Mouse (Mus musculus) midbrain, embryonic 15.5 days (tissue): Measurements from ENCODE around the gene Ghr. TPM values are rescaled to one million over a fixed set of nuclear protein-coding genes. Genes with fewer than 3 reads are reported as not detected.

Source experiments
- ATAC-seq: fragments of 200-750 bp; cut with Nextera tagmentation; replicated peaks from 2 replicates; pipeline ENCODE4 v1.8.0; 2017; ENCODE audit warnings: moderate TSS enrichment
- H3K27ac ChIP-seq: fragments of 300-500 bp; sonication (generic); 2 replicates; pipeline ENCODE4 v1.5.1; 2015; ENCODE audit warnings: mild to moderate bottlenecking, inconsistent platforms
- H3K27me3 ChIP-seq: fragments of 300-500 bp; sonication (generic); replicated peaks from 2 replicates; pipeline ENCODE4 v1.6.1; 2015; ENCODE audit warnings: inconsistent platforms
- H3K36me3 ChIP-seq: fragments of 300-500 bp; sonication (generic); replicated peaks from 2 replicates; pipeline ENCODE4 v1.6.1; 2015; ENCODE audit warnings: inconsistent platforms
- H3K4me1 ChIP-seq: fragments of 300-500 bp; sonication (generic); 2 replicates; pipeline ENCODE4 v1.6.1; 2015; ENCODE audit warnings: inconsistent platforms
- H3K4me2 ChIP-seq: fragments of 300-500 bp; sonication (generic); 2 replicates; pipeline ENCODE4 v1.6.1; 2015; ENCODE audit warnings: inconsistent platforms, mild to moderate bottlenecking, moderate library complexity
- H3K4me3 ChIP-seq: fragments of 300-500 bp; sonication (generic); 2 replicates; pipeline ENCODE4 v1.5.1; 2015; ENCODE audit warnings: mild to moderate bottlenecking, inconsistent platforms
- H3K9ac ChIP-seq: fragments of 300-500 bp; sonication (generic); 2 replicates; pipeline ENCODE4 v1.6.1; 2015; ENCODE audit warnings: mild to moderate bottlenecking, inconsistent platforms
- H3K9me3 ChIP-seq: fragments of 300-500 bp; sonication (generic); 2 replicates; pipeline ENCODE4 v1.6.1; 2016; ENCODE audit warnings: inconsistent platforms
- WGBS: fragments of 180-500 bp; shearing (Covaris S2); methylation state at CpG from one replicate; pipeline ENCODE4 v1.1.7; 2015; ENCODE audit warnings: mixed read lengths; 5-methylcytosine and 5-hydroxymethylcytosine counted together
- polyA plus RNA-seq: library from polyadenylated mRNA; unstranded; fragments of >200 nt; fragmentation: Nextera tagmentation; extraction: Ambion mirVana; gene quantifications from 2 replicates; pipeline ENCODE4 v1.2.1, GENCODE M21; 2015

The Ghr gene
- polyA plus RNA-seq, 1 experiment from 2014 or later, result 7.2 TPM

GRCm38 (mm10) chr15:3469230-3469629, 114.1 kb downstream of the Ghr start:
- Histone ChIP-seq H3K4me1 (no peaks in the 10 kb centered on the region), H3K9me3 (no peaks in the 10 kb centered on the region), H3K9ac (no peak overlapping the region), H3K4me3 (no peak overlapping the region), H3K27ac (no peak overlapping the region), H3K27me3 (no peaks in the 10 kb centered on the region), H3K36me3 (no peaks in the 10 kb centered on the region), H3K4me2 (no peak overlapping the region)
- ATAC-seq, result no peak
- 92% methylated on average over 4 of the region's 4 CpGs for WGBS

- ATAC-seq, result no peak
- no peak overlapping the region for H3K27ac ChIP-seq
These were observed 116.7 kb downstream of the Ghr start for GRCm38 (mm10) chr15:3466608-3467007.

GRCm38 (mm10) chr15:3464754-3465153, 118.5 kb downstream of the Ghr start:
- Histone ChIP-seq H3K4me3 (no peak overlapping the region), H3K27me3 (no peaks in the 10 kb centered on the region), H3K9ac (no peak overlapping the region), H3K36me3 (no peaks in the 10 kb centered on the region), H3K4me2 (no peak overlapping the region), H3K4me1 (no peaks in the 10 kb centered on the region), H3K27ac (no peak overlapping the region), H3K9me3 (no peaks in the 10 kb centered on the region)
- WGBS, result 84% methylated on average over 4 of the region's 4 CpGs
- ATAC-seq, result no peak

More at GRCm38 (mm10) chr15:3466608-3467007, 116.7 kb downstream of the Ghr start:
- Histone ChIP-seq H3K36me3 (no peaks in the 10 kb centered on the region), H3K9ac (no peak overlapping the region), H3K4me1 (no peaks in the 10 kb centered on the region), H3K27me3 (no peaks in the 10 kb centered on the region), H3K4me2 (no peak overlapping the region), H3K9me3 (no peaks in the 10 kb centered on the region), H3K4me3 (no peak overlapping the region)
- WGBS, result 88% methylated on average over 4 of the region's 4 CpGs

GRCm38 (mm10) chr15:3456543-3456942, 126.7 kb downstream of the Ghr start:
- H3K9me3 ChIP-seq, result no peaks in the 10 kb centered on the region
- ATAC-seq, result no peak

GRCm38 (mm10) chr15:3455572-3455971, 127.7 kb downstream of the Ghr start:
- Histone ChIP-seq H3K9ac (no peak overlapping the region), H3K4me3 (no peak overlapping the region)
- ATAC-seq, result no peak

More at GRCm38 (mm10) chr15:3456543-3456942, 126.7 kb downstream of the Ghr start:
- Histone ChIP-seq H3K9ac (no peak overlapping the region), H3K36me3 (no peaks in the 10 kb centered on the region), H3K4me2 (no peak overlapping the region), H3K27ac (no peak overlapping the region), H3K4me1 (no peaks in the 10 kb centered on the region), H3K4me3 (no peak overlapping the region), H3K27me3 (no peaks in the 10 kb centered on the region)
- WGBS, result 73% methylated on average over 4 of the region's 4 CpGs

GRCm38 (mm10) chr15:3452080-3452752, 131.1 kb downstream of the Ghr start:
- no peaks in the 10 kb centered on the region for H3K4me1 ChIP-seq
- no peaks in the 10 kb centered on the region for H3K9me3 ChIP-seq
- no peak overlapping the region for H3K9ac ChIP-seq
- H3K4me2 ChIP-seq, result no peak overlapping the region
- no peak overlapping the region for H3K27ac ChIP-seq
- no peaks in the 10 kb centered on the region for H3K27me3 ChIP-seq
- no peaks in the 10 kb centered on the region for H3K36me3 ChIP-seq
- ATAC-seq, result no peak
- no peak overlapping the region for H3K4me3 ChIP-seq
- WGBS, result 79% methylated on average over 5 of the region's 5 CpGs

More at GRCm38 (mm10) chr15:3455572-3455971, 127.7 kb downstream of the Ghr start:
- Histone ChIP-seq H3K9me3 (no peaks in the 10 kb centered on the region), H3K36me3 (no peaks in the 10 kb centered on the region), H3K27ac (no peak overlapping the region), H3K27me3 (no peaks in the 10 kb centered on the region), H3K4me1 (no peaks in the 10 kb centered on the region), H3K4me2 (no peak overlapping the region)

- no peak for ATAC-seq
- no peaks in the 10 kb centered on the region for H3K4me1 ChIP-seq
- no peak overlapping the region for H3K4me2 ChIP-seq
- no peak overlapping the region for H3K27ac ChIP-seq
- H3K36me3 ChIP-seq, result no peaks in the 10 kb centered on the region
- no peak overlapping the region for H3K9ac ChIP-seq
- no peak overlapping the region for H3K4me3 ChIP-seq
- H3K27me3 ChIP-seq, result no peaks in the 10 kb centered on the region
- no peaks in the 10 kb centered on the region for H3K9me3 ChIP-seq
- WGBS, result 66% methylated on average over 2 of the region's 2 CpGs
These were observed 133.7 kb downstream of the Ghr start for GRCm38 (mm10) chr15:3449564-3449963.

- H3K4me1 ChIP-seq, result no peaks in the 10 kb centered on the region
- H3K9ac ChIP-seq, result no peak overlapping the region
- H3K9me3 ChIP-seq, result no peaks in the 10 kb centered on the region
- ATAC-seq, result no peak
- no peaks in the 10 kb centered on the region for H3K36me3 ChIP-seq
- H3K4me2 ChIP-seq, result no peak overlapping the region
- H3K27me3 ChIP-seq, result no peaks in the 10 kb centered on the region
- no peak overlapping the region for H3K27ac ChIP-seq
- H3K4me3 ChIP-seq, result no peak overlapping the region
- WGBS, result 70% methylated on average over 7 of the region's 7 CpGs
These were observed 137.9 kb downstream of the Ghr start for GRCm38 (mm10) chr15:3445285-3445909.

- Histone ChIP-seq H3K9me3 (no peaks in the 10 kb centered on the region), H3K4me1 (no peaks in the 10 kb centered on the region), H3K9ac (no peak overlapping the region), H3K27me3 (no peaks in the 10 kb centered on the region), H3K36me3 (no peaks in the 10 kb centered on the region), H3K27ac (no peak overlapping the region), H3K4me2 (no peak overlapping the region), H3K4me3 (no peak overlapping the region)
- WGBS, result 87% methylated on average over 8 of the region's 8 CpGs
- ATAC-seq, result no peak
These were observed 138.8 kb downstream of the Ghr start for GRCm38 (mm10) chr15:3444448-3445020.

GRCm38 (mm10) chr15:3441506-3442286, 141.6 kb downstream of the Ghr start:
- Histone ChIP-seq H3K9me3 (no peaks in the 10 kb centered on the region), H3K9ac (no peak overlapping the region), H3K36me3 (no peaks in the 10 kb centered on the region), H3K27me3 (no peaks in the 10 kb centered on the region), H3K4me1 (no peaks in the 10 kb centered on the region), H3K4me2 (no peak overlapping the region), H3K27ac (no peak overlapping the region), H3K4me3 (no peak overlapping the region)
- 60% methylated on average over 4 of the region's 4 CpGs for WGBS
- ATAC-seq, result peak; percentile 62

- Histone ChIP-seq H3K9ac (no peak overlapping the region), H3K4me2 (no peak overlapping the region), H3K36me3 (no peaks in the 10 kb centered on the region), H3K9me3 (no peaks in the 10 kb centered on the region), H3K4me1 (no peaks in the 10 kb centered on the region), H3K27me3 (no peaks in the 10 kb centered on the region), H3K4me3 (no peak overlapping the region), H3K27ac (no peak overlapping the region)
- ATAC-seq, result no peak
- 78% methylated on average over 3 of the region's 3 CpGs for WGBS
These were observed 145.9 kb downstream of the Ghr start for GRCm38 (mm10) chr15:3437381-3437780.

- Histone ChIP-seq H3K4me2 (no peak overlapping the region), H3K9ac (no peak overlapping the region), H3K9me3 (no peaks in the 10 kb centered on the region), H3K4me1 (no peaks in the 10 kb centered on the region), H3K36me3 (no peaks in the 10 kb centered on the region), H3K27ac (no peak overlapping the region), H3K27me3 (no peaks in the 10 kb centered on the region), H3K4me3 (no peak overlapping the region)
- ATAC-seq, result no peak
- 76% methylated on average over 4 of the region's 4 CpGs for WGBS
These were observed 147.7 kb downstream of the Ghr start for GRCm38 (mm10) chr15:3435637-3436036.
